34 mouse cellular contexts compared by ENCODE assay signal in the genomic region with DNA sequence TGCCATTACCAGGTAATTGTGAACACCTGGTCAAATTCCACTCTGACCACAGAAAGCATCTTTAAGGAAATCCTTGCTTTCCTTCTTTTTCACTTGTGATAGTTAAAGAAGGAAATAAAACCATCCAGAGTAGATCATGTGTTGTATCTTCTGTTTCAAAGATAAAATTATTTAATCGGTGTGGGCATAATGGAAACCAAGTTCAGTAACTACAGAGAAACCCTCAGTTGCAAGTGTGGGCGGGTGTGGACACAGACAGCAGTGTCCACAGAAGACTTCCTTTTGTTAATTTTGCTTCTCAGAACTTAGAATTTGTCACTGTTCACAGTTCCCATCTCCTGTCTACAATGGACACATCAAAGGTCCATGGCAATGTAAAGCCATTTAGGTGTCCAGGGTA. TPM values are rescaled to one million over a fixed set of nuclear protein-coding genes. Genes with fewer than 3 reads are reported as not detected.
"Had no signal": no experiment of that assay in that cellular context is flagged by ENCODE, and none has a peak within 500 bp of the region (broad histone marks: within the 10 kb centered on the region; RNA-seq: fewer than 3 reads in every experiment).

A gene (plus strand): TSS at position 301 of the 400 bp plus-strand sequence.

- H3K36me3 ChIP-seq: heart, embryonic 13.5 days; heart, embryonic 15.5 days; hindbrain, embryonic 10.5 days; hindbrain, embryonic 13.5 days; hindbrain, embryonic 15.5 days; kidney, embryonic 15.5 days; limb, embryonic 10.5 days; limb, embryonic 12.5 days; liver, embryonic 12.5 days had no signal

- H3K9me3 ChIP-seq: heart, embryonic 15.5 days; hindbrain, embryonic 10.5 days; hindbrain, embryonic 13.5 days; hindbrain, embryonic 15.5 days; kidney, embryonic 15.5 days; limb, embryonic 10.5 days; limb, embryonic 12.5 days; liver, embryonic 12.5 days had no signal

- ATAC-seq: hindbrain, postnatal 0 days; intestine, embryonic 16.5 days; liver, embryonic 12.5 days had no signal

- H3K4me3 ChIP-seq: gastrocnemius, adult 2 months; heart, adult 2 months; heart, embryonic 13.5 days; heart, embryonic 15.5 days; hindbrain, embryonic 10.5 days; hindbrain, embryonic 13.5 days; hindbrain, embryonic 15.5 days; kidney, embryonic 15.5 days; left cerebral cortex, adult 2 months; limb, embryonic 10.5 days; limb, embryonic 12.5 days; liver, embryonic 12.5 days had no signal

- H3K27me3 ChIP-seq: heart, embryonic 13.5 days; heart, embryonic 15.5 days; hindbrain, embryonic 13.5 days; hindbrain, embryonic 15.5 days; kidney, embryonic 15.5 days; limb, embryonic 12.5 days; liver, embryonic 12.5 days had no signal

- DNase-seq: gastrocnemius, adult 2 months; gastrocnemius, postnatal 10 days; gastrocnemius, postnatal 25 days; heart, adult 11 months; heart, adult 2 months; heart, postnatal 14 days; heart, postnatal 36 days; kidney, adult 11 months; kidney, adult 2 months; kidney, adult 9 months; kidney, postnatal 14 days; kidney, postnatal 36 days; layer of hippocampus, adult 9-11 months; liver had no signal

- H3K9ac ChIP-seq: heart, embryonic 13.5 days; heart, embryonic 15.5 days; hindbrain, embryonic 13.5 days; hindbrain, embryonic 15.5 days; kidney, embryonic 15.5 days; limb, embryonic 12.5 days; liver, embryonic 12.5 days had no signal

- H3K27ac ChIP-seq: gastrocnemius, adult 2 months; heart, adult 2 months; heart, embryonic 13.5 days; heart, embryonic 15.5 days; hindbrain, embryonic 10.5 days; hindbrain, embryonic 13.5 days; hindbrain, embryonic 15.5 days; hindbrain, postnatal 0 days; kidney, embryonic 15.5 days; kidney, postnatal 0 days; left cerebral cortex, adult 2 months; limb, embryonic 10.5 days; limb, embryonic 12.5 days; liver, embryonic 12.5 days had no signal

- H3K4me2 ChIP-seq: heart, embryonic 11.5 days; heart, embryonic 13.5 days; heart, embryonic 15.5 days; hindbrain, embryonic 13.5 days; hindbrain, embryonic 15.5 days; kidney, embryonic 15.5 days; limb, embryonic 12.5 days; liver, embryonic 12.5 days had no signal

RNA-seq across cellular contexts. Expression of the gene that starts here (rescaled TPM):
- total RNA-seq: gastrocnemius, adult 2 months; gastrocnemius, postnatal 10 days; gastrocnemius, postnatal 25 days; gastrocnemius, postnatal 4 days; heart, adult 2 months; heart, postnatal 36 days; hindbrain, postnatal 0 days; layer of hippocampus, adult 18-20 months; layer of hippocampus, adult 8-10 months; layer of hippocampus, postnatal 14 days; left cerebral cortex, adult 2 months; left cerebral cortex, postnatal 14 days; left cerebral cortex, postnatal 36 days had no signal
- polyA plus RNA-seq: heart, embryonic 13.5 days had no signal
